22 mouse cellular contexts compared by ENCODE assay signal in the genomic region with DNA sequence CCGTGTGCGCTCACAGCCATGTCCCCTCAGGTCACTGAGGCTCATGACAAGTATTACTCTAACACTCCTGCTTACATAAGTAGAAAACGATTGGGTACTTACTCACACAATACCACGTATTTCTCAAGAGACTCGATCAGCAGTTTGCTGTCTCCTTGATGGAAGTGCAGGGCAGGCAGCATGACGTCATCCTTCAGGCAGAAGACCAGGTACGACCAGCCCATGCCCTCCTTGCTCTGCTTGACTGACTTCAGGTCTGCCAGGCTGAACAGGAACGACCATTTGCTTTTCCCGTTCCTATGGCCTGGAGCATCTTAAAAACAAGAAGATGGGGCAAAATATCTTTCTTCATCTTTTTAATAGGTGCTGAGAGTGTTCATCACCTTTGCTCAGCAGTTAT. TPM values are rescaled to one million over a fixed set of nuclear protein-coding genes. Genes with fewer than 3 reads are reported as not detected.
DNase-seq lines count a peak whose midpoint lies in the region; ATAC-seq lines count a peak whose summit lies in the region.
"Had no signal": no experiment of that assay in that cellular context is flagged by ENCODE, and none has a peak within 500 bp of the region (broad histone marks: within the 10 kb centered on the region; RNA-seq: fewer than 3 reads in every experiment).

No protein-coding gene starts in this region.

- no peak overlapping the region for H3K27ac ChIP-seq in neural tube, embryonic 15.5 days (replicated peaks)
- H3K27ac ChIP-seq: embryonic facial prominence, embryonic 13.5 days; embryonic facial prominence, embryonic 15.5 days; forebrain, embryonic 13.5 days; forebrain, embryonic 15.5 days had no signal

- no peaks in the 10 kb centered on the region for H3K9me3 ChIP-seq in neural tube, embryonic 15.5 days (replicated peaks)
- H3K9me3 ChIP-seq: embryonic facial prominence, embryonic 13.5 days; embryonic facial prominence, embryonic 15.5 days; forebrain, embryonic 13.5 days; forebrain, embryonic 15.5 days had no signal

- no peaks in the 10 kb centered on the region for H3K4me1 ChIP-seq in neural tube, embryonic 15.5 days
- H3K4me1 ChIP-seq: embryonic facial prominence, embryonic 13.5 days; embryonic facial prominence, embryonic 15.5 days; forebrain, embryonic 13.5 days; forebrain, embryonic 15.5 days had no signal

- peak; percentile 52; the same call in 1 of the 2 replicates for ATAC-seq in cerebellum, adult (ENCODE audit: insufficient number of reproducible peaks, low FRiP score, low TSS enrichment)
- peak; percentile 20; the same call in 1 of the 2 replicates for ATAC-seq in megakaryocyte progenitor cell, adult 5-6 weeks (replicated peaks; ENCODE audit: poor library complexity)
- ATAC-seq in neural tube, embryonic 15.5 days (ENCODE audit: low FRiP score) = no peak
- ATAC-seq: forebrain, embryonic 13.5 days; forebrain, embryonic 15.5 days; forebrain, postnatal 0 days had no signal

- H3K4me2 ChIP-seq in neural tube, embryonic 15.5 days = no peak overlapping the region
- H3K4me2 ChIP-seq: embryonic facial prominence, embryonic 13.5 days; embryonic facial prominence, embryonic 15.5 days; forebrain, embryonic 13.5 days; forebrain, embryonic 15.5 days had no signal

- no peak overlapping the region for H3K4me3 ChIP-seq in neural tube, embryonic 15.5 days (replicated peaks)
- H3K4me3 ChIP-seq: embryonic facial prominence, embryonic 13.5 days; embryonic facial prominence, embryonic 15.5 days; erythroblast, embryonic 14.5 days; forebrain, embryonic 13.5 days; forebrain, embryonic 15.5 days had no signal

- DNase-seq in cerebellum, postnatal 25 days = no peak
- DNase-seq in 416B (ENCODE audit: low read depth) = peak; percentile 34
- DNase-seq: adrenal gland, adult 2 months; adrenal gland, postnatal 10 days; adrenal gland, postnatal 25 days; cerebellum, adult 11-12 months; cerebellum, adult 2 months; cerebellum, adult 9-10 months; cerebellum, postnatal 10 days; cerebellum, postnatal 36 days; embryo, embryonic 11 days; forebrain, postnatal 0 days had no signal

- no peak overlapping the region for H3K9ac ChIP-seq in neural tube, embryonic 15.5 days (replicated peaks)
- H3K9ac ChIP-seq: embryonic facial prominence, embryonic 13.5 days; embryonic facial prominence, embryonic 15.5 days; forebrain, embryonic 13.5 days; forebrain, embryonic 15.5 days; forebrain, postnatal 0 days had no signal

- WGBS in neural tube, embryonic 15.5 days = 87% methylated on average over 9 of the region's 9 CpGs

- no peaks in the 10 kb centered on the region for H3K27me3 ChIP-seq in neural tube, embryonic 15.5 days (replicated peaks)
- H3K27me3 ChIP-seq: embryonic facial prominence, embryonic 13.5 days; embryonic facial prominence, embryonic 15.5 days; forebrain, embryonic 13.5 days; forebrain, embryonic 15.5 days had no signal

- H3K36me3 ChIP-seq in neural tube, embryonic 15.5 days = peaks cover 31% of the 10 kb centered on the region

RNA-seq across cellular contexts. Expression of a gene that starts 22.2 kb away (rescaled TPM):
- total RNA-seq in megakaryocyte progenitor cell, adult 5-6 weeks (2015) = 73.8 and 83.1 TPM in 2 replicates
- 39.5 and 45.7 TPM in 2 replicates for total RNA-seq in megakaryocyte progenitor cell, adult 5-6 weeks (2017)
- polyA plus RNA-seq in neural tube, embryonic 15.5 days (2015; fragmentation: Nextera tagmentation; extraction: Ambion mirVana) = 27.1 and 31.0 TPM in 2 replicates

RNA-seq across cellular contexts. Expression of a gene that starts 44.2 kb away (rescaled TPM):
- total RNA-seq in megakaryocyte progenitor cell, adult 5-6 weeks (2015) = not detected in 2 replicates
- not detected in 2 replicates for total RNA-seq in megakaryocyte progenitor cell, adult 5-6 weeks (2017)
- polyA plus RNA-seq in neural tube, embryonic 15.5 days (2015; fragmentation: Nextera tagmentation; extraction: Ambion mirVana) = 0.46 and 2.3 TPM in 2 replicates
- total RNA-seq: adrenal gland, adult 2 months; adrenal gland, postnatal 10 days; adrenal gland, postnatal 25 days; common myeloid progenitor, adult 5-6 weeks; MEL had no signal
- polyA plus RNA-seq: adrenal gland, adult 2 months; erythroblast, embryonic 14.5 days had no signal
